Mouse (Mus musculus) lung, embryonic 14.5 days (tissue): ENCODE results near the gene Grb10. TPM values are rescaled to one million over a fixed set of nuclear protein-coding genes. Genes with fewer than 3 reads are reported as not detected.
A peak's percentile ranks its signal among the peaks of the same experiment; 100 is the strongest.

Experiments used
- ATAC-seq: fragments of 200-750 bp; cut with Nextera tagmentation; 2 replicates; pipeline ENCODE4 v1.8.0; 2017; ENCODE audit warnings: mild to moderate bottlenecking, moderate TSS enrichment, moderate library complexity; ENCODE audit not compliant: insufficient read depth
- DNase-seq: peaks from one replicate; pipeline ENCODE4 v3.0.0-alpha.2; 2015
- H3K27ac ChIP-seq: fragments of 300-500 bp; sonication (generic); 2 replicates; pipeline ENCODE4 v1.5.1; 2014; ENCODE audit warnings: low read depth, mild to moderate bottlenecking, moderate library complexity
- H3K27me3 ChIP-seq: fragments of 300-500 bp; sonication (generic); 2 replicates; pipeline ENCODE4 v1.6.1; 2014; ENCODE audit warnings: low read length, control low read depth; ENCODE audit not compliant: insufficient read depth
- H3K36me3 ChIP-seq: fragments of 300-500 bp; sonication (generic); 2 replicates; pipeline ENCODE4 v1.6.1; 2014; ENCODE audit warnings: control low read depth; ENCODE audit not compliant: insufficient read depth
- H3K4me1 ChIP-seq: fragments of 300-500 bp; sonication (generic); 2 replicates; pipeline ENCODE4 v1.6.1; 2014; ENCODE audit warnings: antibody characterized with exemption, control low read depth; ENCODE audit not compliant: insufficient read depth
- H3K4me2 ChIP-seq: fragments of 300-500 bp; sonication (generic); 2 replicates; pipeline ENCODE4 v1.6.1; 2014; ENCODE audit warnings: mild to moderate bottlenecking
- H3K4me3 ChIP-seq: fragments of 300-500 bp; sonication (generic); 2 replicates; pipeline ENCODE4 v1.5.1; 2014; ENCODE audit warnings: low read depth, low read length
- H3K9ac ChIP-seq: fragments of 300-500 bp; sonication (generic); 2 replicates; pipeline ENCODE4 v1.6.1; 2014
- H3K9me3 ChIP-seq: fragments of 300-500 bp; sonication (generic); 2 replicates; pipeline ENCODE4 v1.6.1; 2016; ENCODE audit warnings: low read depth, low read length, control low read depth
- CTCF ChIP-seq: IDR thresholded peaks from 2 replicates; pipeline ENCODE4 v1.5.1; 2016; ENCODE audit warnings: antibody characterized with exemption, low read depth
- WGBS: fragments of 180-500 bp; shearing (Covaris S2); extraction: QIAGEN DNeasy Blood & Tissue Kit; methylation state at CpG from one replicate; pipeline ENCODE4 v1.1.7; 2014; 5-methylcytosine and 5-hydroxymethylcytosine counted together
- polyA plus RNA-seq: library from polyadenylated mRNA; unstranded; fragments of >200 nt; fragmentation: Nextera tagmentation; extraction: Ambion mirVana; gene quantifications from 2 replicates; pipeline ENCODE4 v1.2.1, GENCODE M21; 2014

Grb10 gene
- polyA plus RNA-seq, 1 experiment from 2014 or later = 313 TPM

- Histone ChIP-seq H3K36me3 (peaks cover 75% of the 10 kb centered on the region), H3K9me3 (no peaks in the 10 kb centered on the region), H3K4me3 (no peak overlapping the region), H3K4me1 (peaks cover 16% of the 10 kb centered on the region; the same call in 1 of the 2 replicates), H3K9ac (no peak overlapping the region), H3K4me2 (no peak overlapping the region), H3K27me3 (no peaks in the 10 kb centered on the region), H3K27ac (peak overlapping the region; percentile 63; the same call in 1 of the 2 replicates)
- no peak for ATAC-seq
- DNase-seq = no peak
- no peak for TF ChIP-seq CTCF
- 77% methylated on average over 2 of the region's 2 CpGs for WGBS
Observed at GRCm38 (mm10) chr11:11963065-11963464, 75.4 kb downstream of the Grb10 start.

GRCm38 (mm10) chr11:11962629-11962954 lies 75.9 kb downstream of the Grb10 start:
- H3K4me2 ChIP-seq = no peak overlapping the region
- 10% methylated on average over 5 of the region's 5 CpGs for WGBS
- peaks cover 71% of the 10 kb centered on the region for H3K36me3 ChIP-seq
- peak overlapping the region; percentile 69 for H3K27ac ChIP-seq
- peak; percentile 47 for ATAC-seq
- H3K9me3 ChIP-seq = no peaks in the 10 kb centered on the region
- H3K4me1 ChIP-seq = peaks cover 19% of the 10 kb centered on the region
- TF ChIP-seq CTCF = no peak
- no peaks in the 10 kb centered on the region for H3K27me3 ChIP-seq
- peak; percentile 75 for DNase-seq
- H3K4me3 ChIP-seq = no peak overlapping the region
- no peak overlapping the region for H3K9ac ChIP-seq

- Histone ChIP-seq H3K27ac (peak overlapping the region; percentile 69), H3K9me3 (no peaks in the 10 kb centered on the region), H3K4me2 (no peak overlapping the region), H3K36me3 (peaks cover 67% of the 10 kb centered on the region), H3K27me3 (no peaks in the 10 kb centered on the region), H3K4me3 (no peak overlapping the region), H3K9ac (0 out of 2 replicates have a peak overlapping the region, but pooled peaks have one; percentile 6), H3K4me1 (peaks cover 24% of the 10 kb centered on the region)
- TF ChIP-seq CTCF = no peak
- WGBS = 53% methylated on average over 5 of the region's 5 CpGs
- ATAC-seq (no peak), DNase-seq (peak; percentile 32)
Observed at GRCm38 (mm10) chr11:11961917-11962628, 76.4 kb downstream of the Grb10 start.

- H3K27me3 ChIP-seq = no peaks in the 10 kb centered on the region
- H3K9ac ChIP-seq = no peak overlapping the region
- no peak overlapping the region for H3K4me2 ChIP-seq
- no peaks in the 10 kb centered on the region for H3K9me3 ChIP-seq
- peak overlapping the region; percentile 69 for H3K27ac ChIP-seq
- peaks cover 56% of the 10 kb centered on the region for H3K36me3 ChIP-seq
- 22% methylated on average over 5 of the region's 5 CpGs for whole genome bisulfite sequencing
- DNase-seq = no peak
- peaks cover 24% of the 10 kb centered on the region for H3K4me1 ChIP-seq
- ATAC-seq = no peak
- no peak for TF ChIP-seq CTCF
- H3K4me3 ChIP-seq = no peak overlapping the region
Observed at GRCm38 (mm10) chr11:11960858-11961257, 77.6 kb downstream of the Grb10 start.

GRCm38 (mm10) chr11:11960227-11960626 lies 78.3 kb downstream of the Grb10 start:
- DNase-seq (no peak), ATAC-seq (no peak)
- Histone ChIP-seq H3K9ac (no peak overlapping the region; the same call in 1 of the 2 replicates), H3K27ac (peak overlapping the region; percentile 69), H3K36me3 (peaks cover 56% of the 10 kb centered on the region), H3K4me3 (no peak overlapping the region), H3K4me2 (no peak overlapping the region), H3K9me3 (no peaks in the 10 kb centered on the region), H3K27me3 (no peaks in the 10 kb centered on the region), H3K4me1 (peaks cover 30% of the 10 kb centered on the region)
- no peak for TF ChIP-seq CTCF
- 69% methylated on average over 2 of the region's 2 CpGs for WGBS

- WGBS = 56% methylated on average over 2 of the region's 2 CpGs
Observed at GRCm38 (mm10) chr11:11958479-11958878, 80.0 kb downstream of the Grb10 start.

GRCm38 (mm10) chr11:11958061-11958361 lies 80.5 kb downstream of the Grb10 start:
- Histone ChIP-seq H3K27me3 (no peaks in the 10 kb centered on the region), H3K4me1 (peaks cover 36% of the 10 kb centered on the region), H3K27ac (peak overlapping the region; percentile 77; the same call in 1 of the 2 replicates), H3K36me3 (peaks cover 64% of the 10 kb centered on the region), H3K9me3 (no peaks in the 10 kb centered on the region), H3K4me2 (no peak overlapping the region), H3K4me3 (no peak overlapping the region), H3K9ac (no peak overlapping the region)
- TF ChIP-seq CTCF = no peak
- ATAC-seq (no peak), DNase-seq (no peak)
- 76% methylated on average over 2 of the region's 2 CpGs for WGBS

More at GRCm38 (mm10) chr11:11958479-11958878, 80.0 kb downstream of the Grb10 start:
- Histone ChIP-seq H3K27ac (peak overlapping the region; percentile 22; the same call in 1 of the 2 replicates), H3K9me3 (no peaks in the 10 kb centered on the region), H3K4me2 (no peak overlapping the region), H3K27me3 (no peaks in the 10 kb centered on the region), H3K36me3 (peaks cover 62% of the 10 kb centered on the region), H3K4me3 (no peak overlapping the region), H3K9ac (no peak overlapping the region), H3K4me1 (peaks cover 39% of the 10 kb centered on the region)
- no peak for TF ChIP-seq CTCF
- ATAC-seq (no peak), DNase-seq (no peak)
